Mouse (Mus musculus): ENCODE results near the gene Gm49776.

GRCm38 (mm10) chr16:18288166-18288565, 30.0 kb upstream of the Gm49776 start:
- TF ChIP-seq EP300 (optimal IDR thresholded peaks at IDR 0.05) (no peak), CTCF (IDR thresholded peaks at IDR 0.05; ENCODE audit: low read depth) (no peak)

All from stomach, postnatal 0 days (tissue).